Mouse (Mus musculus) thymus, adult 18-20 months (tissue): ENCODE results near the gene Gnaq.
"Not testable (repeated sequence)": the region's sequence is repeated elsewhere in the genome, so short reads cannot be mapped to it uniquely, and the experiment has no call there.

Experiments used
- DNase-seq, 2 experiments: peaks; one replicate each; pipeline ENCODE4 v3.0.0; 2022; ENCODE audit warnings: mixed read lengths in 2 of 2

The Gnaq gene

DNA sequence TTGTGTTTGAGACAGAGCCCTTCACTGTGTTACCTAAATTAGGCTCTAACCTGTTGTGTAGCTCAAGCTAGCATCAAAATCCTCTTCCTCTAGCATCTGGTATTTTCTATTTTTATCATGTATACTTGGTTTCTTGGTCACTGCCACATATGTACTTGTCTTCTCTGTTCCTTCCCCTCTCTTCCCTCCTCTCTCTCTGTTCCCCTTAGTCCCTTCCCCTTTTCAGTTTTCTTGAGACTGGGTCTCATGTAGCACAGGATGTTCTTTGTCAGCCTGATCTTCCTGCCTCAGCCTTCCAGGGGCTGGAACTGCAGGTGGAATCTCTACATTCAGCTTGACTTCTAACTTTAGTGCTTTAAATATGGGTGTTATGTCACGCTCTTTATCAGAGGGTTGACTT lies 16.5 kb downstream of the Gnaq start:
- DNase-seq = no peak

DNA sequence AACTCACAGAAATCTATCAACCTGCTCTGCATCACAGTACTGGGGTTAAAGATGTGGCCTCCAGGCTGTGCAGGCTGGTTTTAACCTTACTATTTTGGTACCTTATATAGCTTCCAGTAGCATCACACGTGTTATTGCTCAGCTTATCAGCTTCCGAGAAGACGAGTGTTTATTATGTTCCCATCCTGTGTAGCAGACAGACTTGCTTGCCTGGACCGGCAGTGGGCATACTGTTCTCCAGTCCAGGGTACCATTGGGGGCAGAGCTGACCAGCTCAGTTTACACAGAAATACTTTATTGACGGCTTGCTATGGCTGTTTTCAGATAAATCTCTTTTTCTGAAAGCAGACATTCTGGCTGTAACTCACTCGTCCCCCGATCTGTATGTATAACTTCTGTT lies 17.7 kb downstream of the Gnaq start:
- DNase-seq = no peak

DNA sequence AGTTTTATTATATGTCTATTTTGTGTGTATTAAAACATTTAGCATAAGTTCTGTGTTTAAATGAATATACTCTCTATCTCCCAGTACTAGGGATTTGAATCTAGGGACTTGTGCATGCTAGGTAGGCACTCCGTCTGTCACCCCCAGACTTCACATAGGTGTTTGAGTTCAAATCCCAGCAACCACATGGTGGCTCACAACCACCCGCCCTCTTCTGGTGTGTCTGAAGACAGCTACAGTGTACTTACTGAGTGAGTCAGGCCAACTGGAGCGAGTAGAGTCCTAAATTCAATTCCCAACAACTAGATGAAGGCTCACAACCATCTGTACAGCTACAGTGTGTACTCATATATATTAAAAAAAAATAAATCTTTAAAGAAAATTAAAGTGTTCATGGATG lies 21.2 kb downstream of the Gnaq start:
- DNase-seq = no peak

DNA sequence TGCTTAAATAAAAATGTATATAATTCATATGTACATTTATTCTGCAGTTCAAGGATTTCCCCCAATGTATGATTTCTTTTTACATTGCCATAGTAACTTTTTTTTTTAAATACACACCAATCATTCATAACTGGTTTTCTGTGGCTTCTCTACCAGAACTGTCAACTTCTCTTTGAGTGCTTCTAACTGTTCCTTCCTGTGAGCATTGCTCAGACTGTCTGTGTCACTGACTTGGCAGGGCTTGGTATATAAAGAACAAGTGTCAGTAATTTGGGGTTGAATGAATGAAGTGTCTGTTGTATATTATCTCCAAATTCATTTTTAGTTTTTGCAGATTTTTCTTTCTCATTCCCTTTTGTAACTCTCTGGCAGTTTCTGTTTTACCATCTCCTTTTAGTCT lies 21.8 kb downstream of the Gnaq start:
- DNase-seq = no peak

DNA sequence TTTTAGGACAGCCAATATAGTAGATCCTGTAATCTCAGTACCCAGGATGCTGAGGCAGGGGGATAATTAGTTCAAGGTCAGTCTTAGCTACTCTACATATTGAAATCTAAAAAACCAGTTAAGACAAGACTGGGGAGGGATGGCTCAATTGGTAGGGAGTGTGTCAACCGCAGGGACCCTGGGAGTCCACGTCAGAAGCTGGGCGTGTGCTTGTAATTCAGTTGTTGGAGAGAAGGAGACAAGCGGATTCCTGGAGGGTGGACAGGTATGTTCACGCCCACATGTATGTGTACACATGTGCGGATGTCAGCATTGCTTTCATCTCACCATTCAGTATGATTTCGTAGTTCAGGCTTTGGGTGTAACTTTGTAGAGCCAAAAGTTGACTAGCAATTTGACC lies 24.5 kb downstream of the Gnaq start:
- no peak for DNase-seq

DNA sequence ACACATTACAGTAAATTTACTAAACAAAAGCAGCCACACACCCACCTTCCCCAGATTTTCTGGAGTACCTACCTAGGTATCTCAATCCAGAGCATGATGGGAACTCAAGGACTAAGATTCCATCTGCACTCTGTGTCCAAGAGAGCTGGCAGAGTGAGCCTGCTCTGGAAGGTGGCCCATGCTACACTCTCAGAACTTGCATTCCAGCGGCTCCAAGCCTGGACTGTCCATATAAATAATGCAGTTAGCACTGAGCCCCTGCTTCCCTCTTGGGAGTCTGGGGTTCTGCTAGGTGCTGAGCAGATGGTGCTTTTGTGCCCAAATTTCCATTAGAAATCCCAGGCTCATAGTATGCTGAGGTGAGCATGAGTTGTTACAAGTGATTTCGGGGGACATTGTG lies 28.1 kb downstream of the Gnaq start:
- no peak for DNase-seq

DNA sequence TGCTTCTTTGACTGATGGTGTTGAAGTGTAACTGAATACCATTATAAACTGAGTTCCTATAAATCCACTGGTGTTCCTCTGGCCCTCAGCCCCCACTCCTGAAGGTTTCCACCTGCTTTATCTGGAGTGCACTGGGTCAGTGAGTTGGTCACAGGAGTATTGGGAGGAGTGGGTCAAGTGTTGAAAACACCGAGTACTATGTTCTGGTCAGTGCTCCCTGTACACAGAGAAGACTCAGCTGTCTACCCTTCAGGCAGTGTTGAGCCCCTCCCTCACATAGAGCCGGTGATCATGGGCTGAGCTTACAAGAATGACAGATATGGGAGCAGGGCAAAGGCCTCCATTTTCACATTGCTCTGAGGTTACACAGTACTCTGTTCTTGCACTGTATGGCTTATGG lies 28.6 kb downstream of the Gnaq start:
- DNase-seq = no peak

DNA sequence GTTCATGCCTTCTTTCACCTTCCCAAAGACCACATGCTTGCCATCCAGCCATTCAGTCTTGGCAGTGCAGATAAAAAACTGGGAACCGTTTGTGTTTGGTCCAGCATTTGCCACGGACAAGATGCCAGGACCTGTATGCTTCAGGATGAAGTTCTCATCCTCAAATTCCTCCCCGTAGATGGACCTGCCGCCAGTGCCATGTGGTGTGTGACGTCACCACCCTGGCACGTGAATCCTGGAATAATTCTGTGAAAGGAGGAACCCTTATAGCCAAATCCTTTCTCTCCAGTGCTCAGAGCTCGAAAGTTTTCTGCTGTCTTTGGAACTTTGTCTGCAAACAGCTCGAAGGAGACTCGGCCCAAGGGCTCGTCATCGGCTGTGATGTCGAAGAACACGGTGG lies 31.8 kb downstream of the Gnaq start:
- DNase-seq = not testable (repeated sequence)

DNA sequence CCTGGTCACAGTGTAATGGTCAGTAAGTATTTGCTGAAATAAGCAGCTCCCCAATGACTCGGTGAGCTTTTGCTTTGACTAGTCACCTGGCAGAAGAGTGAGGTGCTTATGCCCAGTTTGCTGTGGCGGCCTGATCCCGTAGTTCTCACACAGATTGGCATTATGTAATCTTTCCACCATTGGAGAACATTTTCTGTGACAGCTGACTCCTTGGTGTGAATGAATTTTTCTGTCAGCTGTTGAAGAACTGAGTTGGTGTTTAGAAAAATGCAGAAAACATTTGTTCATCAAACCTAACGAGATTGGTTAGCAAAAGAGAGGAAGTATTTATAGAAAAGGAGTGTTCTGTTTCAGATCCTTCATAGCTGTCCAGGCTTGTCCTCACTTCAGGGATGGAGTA lies 34.6 kb downstream of the Gnaq start:
- no peak for DNase-seq

DNA sequence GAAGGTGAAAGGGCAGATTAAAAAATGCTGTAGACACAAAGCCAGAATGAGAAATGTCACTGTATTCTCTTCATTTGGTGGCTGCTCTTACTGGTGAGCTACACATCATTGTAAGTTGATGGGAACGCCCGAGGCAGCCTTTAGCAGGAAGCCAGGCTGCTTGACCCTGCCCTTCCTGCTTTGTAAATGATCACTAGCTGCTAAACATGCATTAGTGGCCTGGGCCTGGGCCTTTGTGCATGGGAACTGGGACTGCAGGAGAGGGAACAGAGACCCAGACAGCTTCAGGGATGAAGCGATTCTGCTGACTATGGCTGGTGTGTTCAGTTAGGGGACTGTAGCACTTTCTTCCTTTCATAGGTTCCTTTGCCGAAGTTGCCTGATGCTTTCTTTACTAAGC lies 35.6 kb downstream of the Gnaq start:
- no peak for DNase-seq

DNA sequence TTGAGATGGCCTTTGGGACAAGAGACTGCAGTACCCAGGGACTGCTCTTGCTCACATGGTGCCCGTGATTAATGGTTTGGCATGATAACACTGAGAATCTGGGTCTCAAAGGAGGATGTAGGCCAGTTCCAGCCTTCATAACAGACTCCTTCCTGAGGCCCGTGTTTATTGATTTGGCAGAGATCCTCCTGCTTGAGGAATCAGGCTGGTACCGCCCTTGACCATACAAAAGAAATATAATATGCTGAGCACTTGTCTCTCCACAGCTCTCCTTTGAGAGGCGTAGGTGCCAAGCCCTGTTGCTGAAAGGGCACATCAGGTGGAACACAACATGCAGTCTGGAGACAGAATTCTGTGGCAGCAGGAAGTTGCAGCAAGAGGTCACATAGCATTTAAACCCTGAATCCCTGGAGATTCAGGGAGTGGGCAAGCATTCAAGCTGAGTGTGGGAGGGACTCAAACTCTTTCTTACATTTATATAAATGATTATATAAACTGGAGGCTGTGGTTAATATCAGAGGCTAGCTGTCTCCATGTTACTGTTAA lies 36.1 kb downstream of the Gnaq start:
- DNase-seq = no peak

DNA sequence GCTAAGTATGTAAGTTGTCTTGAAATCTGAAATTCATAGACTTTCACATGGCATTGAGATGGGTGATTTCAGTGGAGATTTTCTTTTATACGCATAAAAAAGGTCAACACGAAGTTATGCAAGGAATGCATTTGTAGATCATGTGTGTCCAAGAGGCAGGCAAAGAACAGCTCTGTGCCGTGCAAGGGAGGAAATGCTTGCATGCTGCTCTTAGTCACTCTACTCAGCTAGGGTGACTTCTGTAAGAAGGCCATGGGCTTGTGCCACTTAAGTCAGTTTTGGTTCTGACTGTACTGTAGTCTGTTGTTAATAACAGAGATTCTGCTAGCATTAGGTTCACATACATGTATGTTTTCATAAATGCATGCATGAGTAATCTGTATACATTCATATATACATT lies 38.1 kb downstream of the Gnaq start:
- DNase-seq = no peak

DNA sequence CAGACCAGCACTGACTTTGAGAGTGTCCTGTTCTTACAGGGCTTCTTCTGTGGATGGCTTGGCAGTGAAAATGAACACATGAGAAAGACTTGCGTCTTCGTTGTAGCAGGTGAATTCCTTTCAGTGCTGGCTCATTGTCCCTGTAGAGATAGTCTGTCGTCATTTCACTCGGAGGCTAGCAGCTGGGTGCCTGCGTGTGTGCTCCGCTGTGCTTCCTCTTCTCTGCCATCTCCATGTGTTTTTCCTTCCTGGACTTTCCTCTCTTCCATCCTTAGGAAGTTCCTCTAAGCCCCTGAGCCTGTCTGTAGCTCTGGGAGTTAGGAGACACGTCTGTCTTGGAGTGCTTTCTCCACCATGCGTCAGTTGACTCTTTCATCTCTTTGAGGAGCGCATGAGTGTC lies 41.1 kb downstream of the Gnaq start:
- no peak for DNase-seq

DNA sequence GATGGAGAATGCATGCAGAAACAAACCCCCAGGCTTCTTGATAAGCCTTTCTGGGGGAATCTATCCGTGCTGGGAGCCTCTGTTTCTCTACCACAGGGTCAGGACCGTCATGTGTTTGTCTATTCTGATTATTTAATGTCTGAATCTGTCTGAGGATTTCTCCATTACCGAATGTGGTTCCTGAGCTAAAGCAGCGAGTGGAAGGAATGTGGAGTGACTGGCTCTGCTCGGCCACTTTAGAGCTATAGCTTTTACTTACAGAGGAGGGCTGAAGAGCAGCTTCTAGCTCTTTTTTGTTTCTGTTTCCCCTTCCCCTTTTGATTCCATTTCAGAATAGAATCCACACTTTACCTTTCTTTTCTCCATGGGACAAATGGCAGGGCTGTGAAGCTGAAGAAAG lies 43.8 kb downstream of the Gnaq start:
- no peak for DNase-seq

DNA sequence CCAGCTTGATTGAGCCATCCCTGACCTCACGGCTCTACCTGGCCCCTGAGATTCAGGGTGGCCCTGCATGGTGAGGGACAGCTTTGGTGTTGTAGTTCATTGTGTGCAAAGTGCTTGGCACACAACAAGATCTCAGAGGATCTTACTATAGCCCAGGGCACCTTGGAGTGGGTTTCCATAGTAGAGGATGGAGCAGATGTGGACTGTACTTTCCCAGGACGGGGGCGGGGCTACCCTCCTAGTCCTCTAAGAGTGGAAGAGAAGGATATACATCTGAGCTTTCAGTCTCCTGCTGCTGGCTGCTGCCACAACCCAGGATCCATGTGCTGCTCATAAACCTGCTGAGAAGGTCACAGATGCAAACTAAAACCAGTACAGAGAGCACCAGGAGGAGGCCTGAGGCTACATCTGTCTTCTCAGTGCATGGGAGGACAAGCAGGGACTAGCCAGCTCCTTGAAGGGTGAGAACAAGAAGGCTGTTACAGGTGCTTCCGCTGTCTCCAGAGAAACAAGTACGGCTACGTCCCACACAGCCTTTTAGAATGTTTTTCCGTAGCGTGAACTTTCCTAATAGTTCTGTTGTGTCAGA lies 44.6 kb downstream of the Gnaq start:
- DNase-seq = no peak

DNA sequence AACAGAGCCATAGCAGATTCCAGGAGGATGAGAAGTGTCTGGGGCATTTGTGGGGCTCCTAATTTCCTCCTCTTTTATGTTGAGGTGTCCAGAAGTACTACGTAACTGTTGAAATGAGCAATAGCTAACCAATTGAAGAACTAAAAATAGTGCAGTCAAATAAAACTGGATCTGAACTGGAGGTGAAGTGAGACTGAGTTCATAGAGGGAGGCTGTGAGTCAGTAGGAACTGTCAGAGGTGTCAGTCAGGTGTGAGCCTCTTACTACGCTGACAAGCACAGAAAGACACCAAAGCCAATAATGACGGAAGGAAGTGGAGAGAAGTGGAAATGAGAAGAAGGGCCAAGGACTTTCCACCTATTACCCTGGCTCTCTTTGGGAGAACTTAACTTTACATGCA lies 48.6 kb downstream of the Gnaq start:
- DNase-seq = no peak

DNA sequence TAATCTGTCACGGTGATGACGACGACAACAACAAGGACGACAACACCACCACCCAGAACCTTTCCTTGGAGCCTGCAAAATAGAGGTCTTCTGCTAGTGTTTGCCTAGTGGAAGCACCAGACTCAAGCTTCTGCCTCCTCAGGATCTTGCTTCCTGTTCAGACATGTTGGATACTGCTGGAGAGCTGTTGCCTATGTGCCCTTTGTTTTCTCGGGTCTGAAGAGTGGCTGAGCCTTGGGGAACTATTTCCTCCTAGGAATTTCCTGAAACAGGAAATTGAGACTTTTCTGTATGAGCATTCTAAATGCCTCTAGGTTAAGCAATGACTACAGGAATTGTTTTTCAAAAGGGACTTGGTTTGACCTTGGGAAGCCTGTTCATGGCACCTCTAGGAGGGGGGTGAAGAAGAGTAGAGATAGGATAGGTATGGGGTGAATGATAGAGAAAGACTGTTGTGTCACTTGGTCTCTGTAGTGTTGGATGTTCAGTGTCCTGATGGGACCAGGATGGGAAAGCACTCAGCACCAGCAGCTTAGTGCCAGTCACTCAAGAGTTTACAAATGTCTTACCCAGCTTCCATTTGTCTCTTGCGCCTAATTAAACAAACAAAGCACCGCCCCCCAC lies 49.3 kb downstream of the Gnaq start:
- no peak for DNase-seq

DNA sequence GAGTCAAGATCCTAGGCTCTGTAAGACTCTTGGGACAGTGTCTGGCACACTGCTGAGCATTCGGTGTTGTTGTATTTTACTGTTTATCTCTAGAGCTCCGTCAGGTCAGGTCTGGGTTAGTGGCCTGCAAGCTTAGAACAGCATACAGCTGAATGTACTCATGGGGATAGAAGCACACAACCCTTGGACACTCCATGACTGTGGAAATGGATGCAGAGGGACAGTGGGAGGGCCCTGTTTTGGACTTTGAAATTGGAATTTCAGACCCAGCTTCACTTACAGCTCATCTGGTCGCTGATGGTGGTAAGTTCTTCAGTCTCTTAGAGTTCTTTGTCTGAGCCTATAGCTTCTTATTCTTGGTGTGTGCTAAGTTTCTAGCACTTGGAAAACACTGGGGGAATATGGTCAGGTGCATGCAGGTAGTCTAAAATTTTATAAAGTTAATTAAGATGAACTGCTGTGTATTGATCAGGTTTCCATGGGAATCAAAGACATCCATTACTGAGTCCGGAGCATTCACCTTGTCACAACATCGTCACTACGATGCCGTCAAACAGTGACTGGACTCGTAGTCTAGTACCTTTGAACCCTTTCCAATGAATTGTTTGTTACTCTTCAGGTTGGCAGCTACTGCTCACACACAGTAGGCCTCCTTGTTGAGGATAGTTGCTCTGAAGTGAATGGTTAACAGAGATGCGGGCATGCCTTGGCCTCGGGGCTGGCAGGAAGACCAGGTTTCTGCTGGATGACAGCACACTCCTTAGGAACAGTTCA lies 51.1 kb downstream of the Gnaq start:
- no peak for DNase-seq

DNA sequence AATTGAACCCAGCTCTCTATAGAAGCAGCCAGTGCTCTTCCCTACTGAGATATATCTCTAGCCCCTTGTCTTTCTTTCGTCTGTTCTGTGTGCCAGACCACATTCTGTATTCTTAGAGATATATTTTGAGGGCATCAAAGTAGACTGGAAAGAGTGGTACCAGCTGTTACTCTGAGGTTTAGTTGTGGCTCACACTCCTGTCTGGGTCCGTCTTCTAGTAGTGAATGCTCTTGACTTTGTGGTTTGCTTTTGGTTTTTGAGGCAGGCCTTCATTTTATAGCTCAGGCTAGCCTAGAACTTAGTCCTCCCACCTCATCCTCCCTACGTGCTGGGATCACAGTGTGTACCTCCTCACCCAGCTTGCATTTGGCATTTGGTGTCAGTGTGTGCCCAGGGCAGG lies 54.4 kb downstream of the Gnaq start:
- no peak for DNase-seq

DNA sequence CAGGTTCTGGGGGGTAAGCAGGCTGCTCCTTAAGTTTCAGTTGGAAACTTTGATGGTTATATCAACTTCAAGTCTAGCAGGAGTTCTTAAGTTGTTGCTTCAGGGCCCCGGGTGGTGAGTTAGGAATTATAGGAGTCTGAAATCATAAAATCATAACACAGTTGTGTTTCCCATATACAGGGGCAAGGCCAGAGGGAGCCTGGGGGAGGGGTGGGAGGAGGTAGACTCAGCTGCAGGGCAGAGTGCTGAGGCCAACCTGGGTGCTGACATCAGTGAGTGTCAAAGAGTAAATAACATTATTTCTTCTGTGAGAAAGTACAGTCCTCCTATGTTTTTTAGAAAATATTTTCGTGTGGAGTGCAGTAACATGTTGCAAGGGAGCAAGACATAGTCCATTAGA lies 55.3 kb downstream of the Gnaq start:
- no peak for DNase-seq

DNA sequence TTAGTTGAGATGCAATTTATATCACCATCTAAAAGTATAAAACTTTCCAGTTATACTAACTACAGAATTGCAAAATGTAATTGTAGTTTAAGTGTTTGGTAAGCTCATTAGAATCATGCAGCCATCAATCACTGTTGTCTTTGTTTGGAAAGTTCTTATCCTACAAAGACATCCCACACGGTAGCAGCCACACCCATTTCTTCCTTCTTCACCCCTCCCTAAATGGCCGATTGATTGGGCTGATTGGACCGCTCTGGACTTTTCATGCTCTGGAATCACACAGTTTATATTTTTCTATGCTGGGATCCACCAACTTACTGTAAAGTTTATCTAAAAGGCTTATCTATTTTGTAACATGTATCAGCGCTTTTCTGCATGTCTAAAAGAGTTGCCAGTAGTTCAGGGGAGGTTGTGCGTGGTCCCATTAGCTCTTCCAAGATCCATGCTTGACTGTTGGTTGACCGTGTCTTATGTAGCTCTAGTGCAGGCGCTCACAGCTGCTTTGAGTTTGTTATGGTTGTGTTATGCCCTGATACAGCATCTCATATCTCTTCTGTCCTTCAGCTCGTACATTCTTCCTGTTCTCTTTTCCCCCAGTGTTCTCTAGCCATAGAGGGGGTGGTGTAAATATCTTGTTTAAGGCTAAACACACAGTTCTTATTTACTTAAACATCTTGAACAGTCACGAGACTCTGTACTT lies 56.6 kb downstream of the Gnaq start:
- no peak for DNase-seq

DNA sequence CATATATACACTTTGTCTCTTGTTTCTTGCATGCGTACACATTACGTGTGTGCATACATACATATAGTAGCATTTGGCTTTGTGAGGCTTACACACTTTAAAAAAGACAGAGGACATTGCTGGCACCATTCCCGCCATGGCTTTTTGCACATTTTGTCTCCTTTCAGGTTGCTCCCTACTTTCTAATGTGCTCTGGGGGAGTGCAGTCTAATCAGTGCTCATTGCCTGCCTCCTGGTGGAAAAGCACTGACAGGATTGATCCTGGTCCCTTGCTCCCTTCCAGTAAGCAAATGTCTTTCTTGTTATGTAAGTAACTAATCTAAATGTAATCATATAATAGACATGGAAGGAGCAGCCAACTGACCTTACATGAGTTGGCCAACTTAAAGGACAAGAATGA lies 65.5 kb downstream of the Gnaq start:
- no peak for DNase-seq

DNA sequence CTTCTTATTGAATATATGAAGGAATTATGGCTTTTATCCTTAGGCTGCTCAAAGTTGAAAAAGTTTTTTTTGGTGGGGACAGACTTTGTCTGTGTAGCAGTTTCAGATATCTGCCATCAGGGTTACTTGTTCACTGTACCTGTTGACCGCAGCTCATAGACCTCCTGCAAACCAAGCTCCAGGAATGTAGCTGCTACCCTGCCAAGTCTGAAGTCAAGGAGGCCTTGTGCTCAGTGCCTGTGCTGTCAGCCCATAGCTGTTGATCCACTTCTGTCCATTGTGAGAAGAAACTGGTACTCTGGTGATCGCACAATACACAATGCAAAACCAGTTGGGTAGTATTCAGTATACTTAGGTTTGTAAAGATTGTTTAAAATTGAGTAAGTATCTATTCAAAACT lies 68.7 kb downstream of the Gnaq start:
- no peak for DNase-seq
